Mouse (Mus musculus): ENCODE results near the gene Fermt3.
"Not testable (repeated sequence)": the region's sequence is repeated elsewhere in the genome, so short reads cannot be mapped to it uniquely, and the experiment has no call there.

Gene Fermt3

GRCm38 (mm10) chr19:6991166-6991565 lies 28.1 kb downstream of the Fermt3 start:
- DNase-seq (ENCODE audit: low spot score in 2 of 2), result not testable (repeated sequence)

- no peak for DNase-seq (ENCODE audit: low spot score in 2 of 2)
These were observed 28.6 kb downstream of the Fermt3 start for GRCm38 (mm10) chr19:6990712-6991111.

GRCm38 (mm10) chr19:6989251-6989650 lies 30.0 kb downstream of the Fermt3 start:
- peak in 1 of 2 experiments; percentile 66 for DNase-seq (ENCODE audit: low spot score in 2 of 2)

GRCm38 (mm10) chr19:6987904-6988285 lies 31.4 kb downstream of the Fermt3 start:
- DNase-seq (ENCODE audit: low spot score in 2 of 2), result no peak

- DNase-seq (ENCODE audit: low spot score in 2 of 2), result peak; percentile 53 to 60
These were observed 32.0 kb downstream of the Fermt3 start, which contains the start of gene Vegfb for GRCm38 (mm10) chr19:6987061-6987903. Vegfb (minus strand) TSS chr19:6987651.

- no peak for DNase-seq (ENCODE audit: low spot score in 2 of 2)
These were observed 33.1 kb downstream of the Fermt3 start for GRCm38 (mm10) chr19:6985951-6986708.

- DNase-seq (ENCODE audit: low spot score in 2 of 2), result no peak
These were observed 34.0 kb downstream of the Fermt3 start for GRCm38 (mm10) chr19:6985300-6985699.

GRCm38 (mm10) chr19:6983621-6984020 lies 35.6 kb downstream of the Fermt3 start:
- no peak for DNase-seq (ENCODE audit: low spot score in 2 of 2)

GRCm38 (mm10) chr19:6981465-6981864 lies 37.8 kb downstream of the Fermt3 start:
- no peak for DNase-seq (ENCODE audit: low spot score in 2 of 2)

GRCm38 (mm10) chr19:6980381-6981093 lies 38.7 kb downstream of the Fermt3 start, which contains the start of gene Fkbp2:
Fkbp2 (minus strand) TSS chr19:6980501.
- DNase-seq (ENCODE audit: low spot score in 2 of 2), result peak; percentile 98

GRCm38 (mm10) chr19:6979486-6980380 lies 39.5 kb downstream of the Fermt3 start:
- peak; percentile 99 to 100 for DNase-seq (ENCODE audit: low spot score in 2 of 2)

GRCm38 (mm10) chr19:6979001-6979479 lies 40.2 kb downstream of the Fermt3 start:
- no peak for DNase-seq (ENCODE audit: low spot score in 2 of 2)

GRCm38 (mm10) chr19:6978639-6978974 lies 40.7 kb downstream of the Fermt3 start:
- no peak for DNase-seq (ENCODE audit: low spot score in 2 of 2)

- no peak for DNase-seq (ENCODE audit: low spot score in 2 of 2)
These were observed 41.3 kb downstream of the Fermt3 start for GRCm38 (mm10) chr19:6977759-6978638.

- DNase-seq (ENCODE audit: low spot score in 2 of 2), result peak; percentile 60 to 79
These were observed 43.4 kb downstream of the Fermt3 start, which contains the start of gene Plcb3 for GRCm38 (mm10) chr19:6975537-6976521. Plcb3 (minus strand) TSS chr19:6976470.

GRCm38 (mm10) chr19:6974211-6975205 lies 44.8 kb downstream of the Fermt3 start, which contains the start of gene Ppp1r14b:
Ppp1r14b (plus strand) TSS chr19:6974968.
- peak; percentile 78 to 83 for DNase-seq (ENCODE audit: low spot score in 2 of 2)

GRCm38 (mm10) chr19:6973581-6974190 lies 45.6 kb downstream of the Fermt3 start:
- no peak for DNase-seq (ENCODE audit: low spot score in 2 of 2)

Data from urinary bladder, postnatal 36 days (tissue).